Mouse (Mus musculus): ENCODE results near the gene Saa1. TPM values are rescaled to one million over a fixed set of nuclear protein-coding genes. Genes with fewer than 3 reads are reported as not detected.
"Not testable (repeated sequence)": the region's sequence is repeated elsewhere in the genome, so short reads cannot be mapped to it uniquely, and the experiment has no call there.

Gene Saa1
- 0.15 TPM in 1 of 2 replicates, not detected in the other for polyA plus RNA-seq (2012; rRNA removed)

DNA sequence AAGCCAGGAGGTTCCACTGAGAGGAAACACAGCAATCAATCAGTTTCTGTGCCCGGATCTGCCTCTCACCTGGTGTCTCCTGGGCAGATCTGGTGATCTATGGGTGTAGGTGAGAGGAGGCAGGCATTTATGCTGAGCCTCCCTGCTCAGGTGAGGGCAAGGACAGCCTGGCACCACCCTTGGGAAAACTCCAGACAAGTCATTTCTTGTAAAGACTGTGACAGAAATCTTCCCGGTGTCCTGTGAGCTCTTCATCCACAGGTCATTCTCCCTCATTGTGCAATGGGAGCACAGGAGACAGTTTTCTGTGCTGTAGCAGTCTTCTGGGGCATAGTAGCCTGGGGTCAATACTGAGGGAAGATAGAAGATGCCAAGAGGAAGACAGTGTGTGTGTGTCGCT lies at the start of gene Saa1:
TSS of gene Saa1 (minus strand) at position 101 of the 400 bp plus-strand sequence.
- not testable (repeated sequence) for H3K27ac ChIP-seq (ENCODE audit: insufficient read depth, low read length); H3K4me3 ChIP-seq (replicated peaks; ENCODE audit: insufficient read depth, low read depth, low read length); H3K4me1 ChIP-seq (ENCODE audit: control insufficient read depth, insufficient read depth, low read length); DNase-seq; H3K27me3 ChIP-seq (ENCODE audit: control insufficient read depth, insufficient read depth, low read length)
- WGBS: 54% methylated on average over 3 of the region's 3 CpGs

DNA sequence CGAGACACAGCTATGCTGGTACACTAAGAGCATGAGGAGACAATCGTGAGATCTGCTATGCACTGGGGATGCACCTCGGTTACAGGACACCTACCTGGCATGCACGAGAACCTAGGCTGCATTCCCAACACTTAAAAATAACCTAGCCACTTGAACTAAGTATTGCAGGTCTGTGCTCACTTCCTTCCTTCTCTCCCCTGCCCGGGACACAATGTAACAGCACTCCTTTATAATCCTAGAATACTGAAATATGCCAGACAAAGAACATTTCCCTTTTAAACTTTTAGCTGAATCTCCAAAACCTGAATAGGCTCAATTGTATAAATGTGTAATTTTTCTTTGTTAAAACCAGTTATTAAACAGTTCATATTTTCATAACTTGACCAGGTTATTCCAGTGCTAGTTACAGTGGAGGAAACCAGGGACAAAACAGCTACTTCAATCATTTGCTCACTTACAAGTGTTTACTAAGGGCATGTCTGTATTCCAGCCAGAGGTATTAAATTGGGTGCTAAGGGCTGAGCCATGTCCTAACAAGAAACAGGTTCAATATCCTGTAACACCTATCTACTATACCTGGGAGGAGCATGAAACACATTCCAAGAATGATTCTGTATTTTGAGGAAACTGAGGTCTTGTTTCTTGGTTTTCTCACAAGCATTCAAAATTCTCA lies 46.5 kb upstream of the Saa1 start:
- H3K27ac ChIP-seq (ENCODE audit: insufficient read depth, low read length): no peak overlapping the region
- H3K27me3 ChIP-seq (ENCODE audit: control insufficient read depth, insufficient read depth, low read length): no peaks in the 10 kb centered on the region
- H3K4me1 ChIP-seq (ENCODE audit: control insufficient read depth, insufficient read depth, low read length): no peaks in the 10 kb centered on the region; the same call in 1 of the 2 replicates
- WGBS: 82% methylated on average over 5 of the region's 5 CpGs
- no peak for DNase-seq
- TF ChIP-seq CTCF (IDR thresholded peaks at IDR 0.05; ENCODE audit: borderline replicate concordance, insufficient read depth, low read depth, low read length) (no peak), POLR2A (IDR thresholded peaks at IDR 0.05; ENCODE audit: borderline replicate concordance, insufficient read depth, low read length) (no peak)
- no peak overlapping the region for H3K4me3 ChIP-seq (replicated peaks; ENCODE audit: insufficient read depth, low read depth, low read length)

GRCm38 (mm10) chr7:46770706-46771105 lies 27.9 kb upstream of the Saa1 start:
- Histone ChIP-seq H3K27me3 (ENCODE audit: control insufficient read depth, insufficient read depth, low read length) (no peaks in the 10 kb centered on the region), H3K4me3 (replicated peaks; ENCODE audit: insufficient read depth, low read depth, low read length) (no peak overlapping the region), H3K4me1 (ENCODE audit: control insufficient read depth, insufficient read depth, low read length) (no peaks in the 10 kb centered on the region; the same call in 1 of the 2 replicates), H3K27ac (ENCODE audit: insufficient read depth, low read length) (no peak overlapping the region)
- no peak for TF ChIP-seq POLR2A (IDR thresholded peaks at IDR 0.05; ENCODE audit: borderline replicate concordance, insufficient read depth, low read length)
- TF ChIP-seq CTCF (IDR thresholded peaks at IDR 0.05; ENCODE audit: borderline replicate concordance, insufficient read depth, low read depth, low read length): peak; percentile 98
- peak; percentile 70 to 78 for DNase-seq
- 48% methylated on average over 4 of the region's 4 CpGs for WGBS

DNA sequence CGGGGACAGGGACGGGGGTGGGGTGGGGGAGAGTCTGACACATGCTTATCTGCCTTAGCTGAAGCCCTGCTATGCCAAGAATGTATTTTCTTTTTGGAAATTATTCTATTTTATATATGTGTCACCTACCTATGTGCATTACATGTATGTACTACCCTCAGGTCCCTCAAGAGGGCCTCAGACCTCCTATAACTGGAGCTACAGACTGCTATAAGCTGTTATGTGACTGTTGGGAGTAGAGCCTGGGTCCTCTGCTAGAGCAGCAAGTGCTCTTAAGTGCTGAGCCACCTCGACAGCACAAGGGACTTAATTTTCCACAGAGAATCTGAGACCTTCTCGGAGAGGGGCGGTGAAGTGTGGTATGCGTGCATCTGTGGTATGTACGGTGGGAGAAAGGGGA lies 25.7 kb upstream of the Saa1 start:
- H3K27me3 ChIP-seq (ENCODE audit: control insufficient read depth, insufficient read depth, low read length): no peaks in the 10 kb centered on the region
- DNase-seq: no peak
- WGBS: 98% methylated on average over 7 of the region's 7 CpGs
- H3K4me3 ChIP-seq (replicated peaks; ENCODE audit: insufficient read depth, low read depth, low read length): no peak overlapping the region
- H3K4me1 ChIP-seq (ENCODE audit: control insufficient read depth, insufficient read depth, low read length): no peaks in the 10 kb centered on the region; the same call in 1 of the 2 replicates
- no peak overlapping the region for H3K27ac ChIP-seq (ENCODE audit: insufficient read depth, low read length)
- TF ChIP-seq POLR2A (IDR thresholded peaks at IDR 0.05; ENCODE audit: borderline replicate concordance, insufficient read depth, low read length): no peak

GRCm38 (mm10) chr7:46767371-46767770 lies 24.6 kb upstream of the Saa1 start:
- H3K4me1 ChIP-seq (ENCODE audit: control insufficient read depth, insufficient read depth, low read length): no peaks in the 10 kb centered on the region; the same call in 1 of the 2 replicates
- TF ChIP-seq POLR2A (IDR thresholded peaks at IDR 0.05; ENCODE audit: borderline replicate concordance, insufficient read depth, low read length) (no peak), CTCF (IDR thresholded peaks at IDR 0.05; ENCODE audit: borderline replicate concordance, insufficient read depth, low read depth, low read length) (no peak)

DNA sequence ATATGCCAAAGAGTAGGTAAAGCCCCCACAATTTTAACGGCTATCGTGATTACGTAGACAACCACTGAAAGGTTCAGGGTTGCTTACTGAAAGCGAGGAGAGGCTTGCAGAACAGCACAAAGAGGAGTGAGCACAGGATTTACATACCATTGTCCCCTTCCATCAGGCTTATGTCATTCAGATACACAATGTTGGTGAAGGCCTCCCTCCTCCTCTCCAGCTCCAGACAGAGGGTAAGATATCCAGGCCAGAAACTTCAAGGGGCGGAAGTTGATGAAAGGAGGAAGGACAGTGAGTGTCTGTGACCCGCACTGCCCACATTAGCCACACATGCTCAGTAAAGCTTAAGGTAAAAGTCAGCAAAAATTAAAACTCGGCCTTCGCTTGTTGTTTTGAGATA lies 21.9 kb upstream of the Saa1 start:
- Histone ChIP-seq H3K4me1 (ENCODE audit: control insufficient read depth, insufficient read depth, low read length) (no peaks in the 10 kb centered on the region), H3K27ac (ENCODE audit: insufficient read depth, low read length) (no peak overlapping the region), H3K4me3 (replicated peaks; ENCODE audit: insufficient read depth, low read depth, low read length) (no peak overlapping the region), H3K27me3 (ENCODE audit: control insufficient read depth, insufficient read depth, low read length) (no peaks in the 10 kb centered on the region)
- TF ChIP-seq POLR2A (IDR thresholded peaks at IDR 0.05; ENCODE audit: borderline replicate concordance, insufficient read depth, low read length) (no peak), CTCF (IDR thresholded peaks at IDR 0.05; ENCODE audit: borderline replicate concordance, insufficient read depth, low read depth, low read length) (no peak)
- DNase-seq: no peak
- 91% methylated on average over 8 of the region's 8 CpGs for whole genome bisulfite sequencing

More at GRCm38 (mm10) chr7:46767371-46767770, 24.6 kb upstream of the Saa1 start:
- no peak for DNase-seq
- no peaks in the 10 kb centered on the region for H3K27me3 ChIP-seq (ENCODE audit: control insufficient read depth, insufficient read depth, low read length)
- no peak overlapping the region for H3K4me3 ChIP-seq (replicated peaks; ENCODE audit: insufficient read depth, low read depth, low read length)
- no peak overlapping the region for H3K27ac ChIP-seq (ENCODE audit: insufficient read depth, low read length)

DNA sequence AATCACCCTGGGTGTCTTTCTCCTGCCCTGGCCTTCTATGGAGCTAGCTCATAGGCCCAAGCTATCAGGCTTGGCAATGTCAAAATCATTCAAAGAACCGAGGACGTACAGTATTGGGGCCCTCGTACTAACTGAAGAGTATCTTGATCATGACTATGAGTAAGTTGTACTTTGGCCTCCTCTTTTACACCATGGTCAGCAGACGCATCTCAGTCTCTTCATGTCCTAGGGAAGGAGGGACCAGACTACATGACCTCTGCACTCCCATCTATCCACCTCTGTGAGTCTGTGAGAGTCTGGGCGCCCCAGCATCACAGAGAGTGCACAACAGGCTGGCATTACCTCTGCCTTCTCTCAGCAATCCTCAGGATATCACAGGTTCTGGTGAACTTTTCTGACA lies 19.8 kb upstream of the Saa1 start:
- no peak overlapping the region for H3K4me3 ChIP-seq (replicated peaks; ENCODE audit: insufficient read depth, low read depth, low read length)
- WGBS: 95% methylated on average over 5 of the region's 5 CpGs
- no peak for TF ChIP-seq CTCF (IDR thresholded peaks at IDR 0.05; ENCODE audit: borderline replicate concordance, insufficient read depth, low read depth, low read length)
- no peak for TF ChIP-seq POLR2A (IDR thresholded peaks at IDR 0.05; ENCODE audit: borderline replicate concordance, insufficient read depth, low read length)

GRCm38 (mm10) chr7:46761049-46761795 lies 18.4 kb upstream of the Saa1 start:
- H3K4me1 ChIP-seq (ENCODE audit: control insufficient read depth, insufficient read depth, low read length): no peaks in the 10 kb centered on the region
- TF ChIP-seq CTCF (IDR thresholded peaks at IDR 0.05; ENCODE audit: borderline replicate concordance, insufficient read depth, low read depth, low read length) (no peak), POLR2A (IDR thresholded peaks at IDR 0.05; ENCODE audit: borderline replicate concordance, insufficient read depth, low read length) (no peak)
- H3K27ac ChIP-seq (ENCODE audit: insufficient read depth, low read length): no peak overlapping the region
- DNase-seq: no peak
- no peak overlapping the region for H3K4me3 ChIP-seq (replicated peaks; ENCODE audit: insufficient read depth, low read depth, low read length)
- 73% methylated on average over 11 of the region's 11 CpGs for WGBS
- no peaks in the 10 kb centered on the region for H3K27me3 ChIP-seq (ENCODE audit: control insufficient read depth, insufficient read depth, low read length)

More for the DNA sequence above, 19.8 kb upstream of the Saa1 start:
- H3K27ac ChIP-seq (ENCODE audit: insufficient read depth, low read length): no peak overlapping the region
- no peaks in the 10 kb centered on the region for H3K4me1 ChIP-seq (ENCODE audit: control insufficient read depth, insufficient read depth, low read length)
- DNase-seq: no peak
- no peaks in the 10 kb centered on the region for H3K27me3 ChIP-seq (ENCODE audit: control insufficient read depth, insufficient read depth, low read length)
